Comparison of ENCODE assay signal across 9 mouse cellular contexts in the genomic region with DNA sequence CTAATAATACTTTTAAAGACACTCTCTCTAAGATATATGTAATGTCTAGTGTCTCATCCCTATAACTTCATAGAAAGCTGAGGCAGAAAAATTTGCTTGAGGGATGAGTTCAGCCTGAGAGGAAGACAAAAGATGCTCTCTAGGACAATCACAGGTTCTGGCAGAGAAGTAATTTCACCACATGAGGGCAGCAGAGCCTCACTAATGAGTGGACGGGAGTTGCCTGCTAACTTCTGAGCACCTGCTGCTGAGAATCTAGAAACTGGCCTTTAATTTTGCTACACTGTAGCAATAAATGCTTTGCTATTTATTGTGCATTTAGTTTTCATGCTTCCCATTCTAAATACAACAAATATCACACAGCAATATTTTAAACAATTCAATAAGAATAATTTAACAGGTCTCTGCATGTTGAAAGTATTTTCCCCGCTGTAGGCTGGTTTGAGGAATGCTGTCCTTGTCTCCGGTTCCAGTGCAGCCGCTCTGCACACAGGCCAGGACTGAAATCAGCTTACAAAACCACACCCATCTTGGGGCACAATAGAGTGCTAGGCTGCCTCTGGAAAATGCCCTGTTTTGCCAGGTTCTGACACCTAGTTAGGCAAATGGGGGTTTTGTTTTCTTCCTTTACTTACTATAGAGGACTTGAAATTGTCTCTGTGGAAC. TPM values are rescaled to one million over a fixed set of nuclear protein-coding genes. Genes with fewer than 3 reads are reported as not detected.
DNase-seq lines count a peak whose midpoint lies in the region; ATAC-seq and TF ChIP-seq lines count a peak whose summit lies in the region.
"Had no signal": no experiment of that assay in that cellular context is flagged by ENCODE, and none has a peak within 500 bp of the region (broad histone marks: within the 10 kb centered on the region; RNA-seq: fewer than 3 reads in every experiment).

No protein-coding gene starts in this region.

- H3K4me2 ChIP-seq in midbrain, embryonic 15.5 days, result no peak overlapping the region
- no peak overlapping the region for H3K4me2 ChIP-seq in limb, embryonic 14.5 days (replicated peaks; ENCODE audit: low read depth, low read length, severe bottlenecking)

- H3K27me3 ChIP-seq in midbrain, embryonic 10.5 days (ENCODE audit: low read depth, poor library complexity, severe bottlenecking), result no peaks in the 10 kb centered on the region
- no peaks in the 10 kb centered on the region for H3K27me3 ChIP-seq in midbrain, embryonic 15.5 days (replicated peaks)
- no peaks in the 10 kb centered on the region for H3K27me3 ChIP-seq in limb, embryonic 14.5 days (ENCODE audit: control insufficient read depth, insufficient read depth, low read length)

- no peak for ATAC-seq in midbrain, embryonic 15.5 days (replicated peaks)
- ATAC-seq in limb, embryonic 14.5 days (ENCODE audit: low FRiP score, low read depth), result no peak; the same call in 1 of the 2 replicates

- peaks cover 4% of the 10 kb centered on the region for H3K4me1 ChIP-seq in midbrain, embryonic 10.5 days
- H3K4me1 ChIP-seq in midbrain, embryonic 15.5 days, result no peaks in the 10 kb centered on the region
- H3K4me1 ChIP-seq in limb, embryonic 14.5 days (ENCODE audit: control insufficient read depth, insufficient read depth, low read length), result no peaks in the 10 kb centered on the region

- TF ChIP-seq POLR2A in limb, embryonic 14.5 days (IDR thresholded peaks at IDR 0.05; ENCODE audit: borderline replicate concordance, extremely low read depth, insufficient read depth, insufficient read length), result no peak

- H3K4me3 ChIP-seq in midbrain, embryonic 10.5 days, result no peak overlapping the region
- no peak overlapping the region for H3K4me3 ChIP-seq in midbrain, embryonic 15.5 days
- no peak overlapping the region for H3K4me3 ChIP-seq in limb, embryonic 14.5 days (replicated peaks; ENCODE audit: low read length)

- H3K9ac ChIP-seq in midbrain, embryonic 15.5 days, result no peak overlapping the region
- no peak overlapping the region for H3K9ac ChIP-seq in limb, embryonic 14.5 days (ENCODE audit: low read depth, low read length, severe bottlenecking)

- no peak overlapping the region for H3K27ac ChIP-seq in midbrain, embryonic 10.5 days (replicated peaks)
- no peak overlapping the region for H3K27ac ChIP-seq in midbrain, embryonic 15.5 days
- H3K27ac ChIP-seq in limb, embryonic 14.5 days (replicated peaks; ENCODE audit: low read depth, low read length), result no peak overlapping the region

- 32% methylated on average over 4 of the region's 4 CpGs for WGBS in midbrain, embryonic 10.5 days
- 39% methylated on average over 4 of the region's 4 CpGs for WGBS in midbrain, embryonic 15.5 days
- 38% methylated on average over 4 of the region's 4 CpGs for WGBS in limb, embryonic 14.5 days

- no peaks in the 10 kb centered on the region for H3K9me3 ChIP-seq in midbrain, embryonic 10.5 days (replicated peaks)
- H3K9me3 ChIP-seq in midbrain, embryonic 15.5 days, result no peaks in the 10 kb centered on the region
- no peaks in the 10 kb centered on the region for H3K9me3 ChIP-seq in limb, embryonic 14.5 days (ENCODE audit: control insufficient read depth, low read length)

- no peaks in the 10 kb centered on the region for H3K36me3 ChIP-seq in midbrain, embryonic 10.5 days
- H3K36me3 ChIP-seq in midbrain, embryonic 15.5 days (replicated peaks), result no peaks in the 10 kb centered on the region
- no peaks in the 10 kb centered on the region for H3K36me3 ChIP-seq in limb, embryonic 14.5 days (ENCODE audit: control insufficient read depth, insufficient read depth, low read length)

- peak; percentile 83 for DNase-seq in midbrain, embryonic 10.5 days (ENCODE audit: low spot score)
- DNase-seq in adrenal gland, adult (ENCODE audit: inconsistent age in 2 of 2, low spot score in 1 of 2), result peak; percentile 63 to 91
- DNase-seq in embryo, embryonic 10 days (ENCODE audit: low spot score), result peak; percentile 91
- DNase-seq in induced T-regulatory cell, adult 2 months (ENCODE audit: low read depth), result peak; percentile 87
- DNase-seq in limb, embryonic 14.5 days (ENCODE audit: low spot score), result peak; percentile 86
- peak; percentile 81 for DNase-seq in retina, postnatal 7 days (ENCODE audit: low read depth, low spot score)
- DNase-seq in urinary bladder, postnatal 4 days (ENCODE audit: low spot score in 2 of 2), result peak; percentile 31 to 67

RNA-seq across cellular contexts. Expression of a gene that starts 5.1 kb away (rescaled TPM):
- polyA plus RNA-seq in midbrain, embryonic 10.5 days (2016; fragmentation: Nextera tagmentation; extraction: Ambion mirVana), result not detected in 2 replicates
- polyA plus RNA-seq in midbrain, embryonic 15.5 days (2015; fragmentation: Nextera tagmentation; extraction: Ambion mirVana), result not detected in 2 replicates
- polyA plus RNA-seq in limb, embryonic 14.5 days (2012; rRNA removed), result not detected in 2 replicates
- polyA plus RNA-seq in limb, embryonic 14.5 days (2014; fragmentation: Nextera tagmentation; extraction: Ambion mirVana), result not detected in 2 replicates
- polyA plus RNA-seq: heart, embryonic 14.5 days had no signal

RNA-seq across cellular contexts. Expression of a gene that starts 54.0 kb away (rescaled TPM):
- 237 and 298 TPM in 2 replicates for polyA plus RNA-seq in midbrain, embryonic 10.5 days (2016; fragmentation: Nextera tagmentation; extraction: Ambion mirVana)
- 103 and 107 TPM in 2 replicates for polyA plus RNA-seq in midbrain, embryonic 15.5 days (2015; fragmentation: Nextera tagmentation; extraction: Ambion mirVana)
- polyA plus RNA-seq in limb, embryonic 14.5 days (2012; rRNA removed), result 143 and 468 TPM in 2 replicates
- 104 and 124 TPM in 2 replicates for polyA plus RNA-seq in limb, embryonic 14.5 days (2014; fragmentation: Nextera tagmentation; extraction: Ambion mirVana)
